Mouse (Mus musculus): ENCODE measurements around the gene Actl6a. TPM values are rescaled to one million over a fixed set of nuclear protein-coding genes. Genes with fewer than 3 reads are reported as not detected.
"Not testable (repeated sequence)": the region's sequence is repeated elsewhere in the genome, so short reads cannot be mapped to it uniquely, and the experiment has no call there.

Gene Actl6a
- 10 to 100 TPM; 14.8 to 16.8 TPM for total RNA-seq (2021)
- long read RNA-seq, experiment 1, transcript Actl6a-201 (14 exons, 2,010 nt): major isoform, 19 of 23 reads
- long read RNA-seq, experiment 1, partial matches to known transcripts: 1 of 23 reads
- long read RNA-seq, experiment 1, other reads (novel, unspliced or antisense): 3 of 23 reads
- long read RNA-seq, experiment 2, transcript Actl6a-201 (14 exons, 2,010 nt): major isoform, 26 of 29 reads
- long read RNA-seq, experiment 2, partial matches to known transcripts: 1 of 29 reads
- long read RNA-seq, experiment 2, other reads (novel, unspliced or antisense): 2 of 29 reads

GRCm38 (mm10) chr3:32705647-32706348 lies at the start of gene Actl6a:
Actl6a (plus strand) TSS chr3:32706298.
- DNase-seq: not testable (repeated sequence)

DNA sequence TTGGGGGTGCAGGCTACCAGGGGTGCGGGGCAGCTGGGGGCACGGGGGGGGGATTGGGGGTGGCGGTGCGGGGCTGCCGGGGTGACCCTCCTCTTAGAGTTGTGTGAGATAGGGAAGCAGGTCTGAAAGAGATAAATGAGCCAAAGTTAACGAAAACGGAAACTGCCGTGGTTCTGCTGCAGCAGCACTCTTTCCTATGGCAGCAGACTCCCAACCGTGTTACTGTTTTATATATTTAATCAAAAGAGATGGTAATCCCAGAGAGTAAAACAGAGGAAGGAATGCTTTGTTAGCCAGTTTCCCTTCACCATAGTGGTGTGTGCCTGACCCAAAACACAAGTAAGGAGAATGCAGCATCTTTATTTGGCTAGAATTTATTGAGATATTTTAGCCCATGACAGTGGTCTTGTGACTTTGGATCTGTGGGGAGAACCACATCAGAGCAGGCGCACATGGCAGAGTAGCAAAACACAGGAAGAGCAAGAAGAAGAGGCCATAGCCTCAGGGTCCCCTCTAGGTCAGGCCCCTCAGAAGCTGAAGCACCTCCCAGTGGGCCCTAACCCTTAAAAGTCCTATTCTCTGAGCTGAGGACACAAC lies 49.6 kb upstream of the Actl6a start:
- DNase-seq: no peak

GRCm38 (mm10) chr3:32658401-32658800 lies 47.7 kb upstream of the Actl6a start:
- DNase-seq: no peak

- DNase-seq: no peak
Measured at GRCm38 (mm10) chr3:32658821-32659220, 47.3 kb upstream of the Actl6a start.

GRCm38 (mm10) chr3:32659506-32659905 lies 46.6 kb upstream of the Actl6a start:
- DNase-seq: no peak

- no peak for DNase-seq
Measured at GRCm38 (mm10) chr3:32660276-32660675, 45.8 kb upstream of the Actl6a start.

DNA sequence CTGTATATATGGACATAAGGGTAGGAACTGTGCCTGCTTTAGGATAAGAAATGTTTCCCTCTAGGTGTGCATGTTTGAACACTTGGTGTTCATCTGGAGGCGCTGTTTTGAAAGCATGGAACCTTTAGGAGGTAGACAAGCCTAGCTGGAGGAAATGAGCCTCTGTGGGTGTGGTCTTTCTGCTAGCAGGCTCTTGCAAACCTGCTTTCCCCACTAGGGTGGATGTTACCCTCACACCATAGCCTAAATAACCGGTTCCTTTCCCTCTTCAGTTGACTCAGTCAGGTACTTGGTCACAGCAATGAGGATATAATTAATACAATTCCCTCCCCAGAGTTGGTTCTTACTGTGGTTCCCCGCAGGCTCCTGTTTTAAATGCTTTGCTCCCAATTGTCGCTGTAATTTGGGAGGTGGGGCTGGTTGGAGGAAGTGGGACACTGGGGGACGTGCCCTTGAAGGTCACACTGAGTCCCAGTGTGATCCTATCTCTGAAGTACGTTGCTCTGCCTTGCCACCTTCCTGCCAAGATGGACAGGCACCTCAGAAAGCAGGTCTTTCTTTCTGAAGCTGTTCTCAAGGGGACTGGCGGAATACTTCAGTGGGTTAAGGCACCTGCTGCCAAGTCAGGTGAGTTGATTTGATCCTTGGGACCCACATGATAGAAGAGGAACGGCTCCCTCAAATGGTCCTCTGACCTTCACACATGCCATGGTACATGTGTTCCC lies 45.1 kb upstream of the Actl6a start:
- no peak for DNase-seq

- no peak for DNase-seq
Measured at GRCm38 (mm10) chr3:32661556-32661930, 44.6 kb upstream of the Actl6a start.

- no peak for DNase-seq
Measured at GRCm38 (mm10) chr3:32668256-32668959, 37.7 kb upstream of the Actl6a start.

GRCm38 (mm10) chr3:32669211-32669610 lies 36.9 kb upstream of the Actl6a start:
- DNase-seq: peak; percentile 64

DNA sequence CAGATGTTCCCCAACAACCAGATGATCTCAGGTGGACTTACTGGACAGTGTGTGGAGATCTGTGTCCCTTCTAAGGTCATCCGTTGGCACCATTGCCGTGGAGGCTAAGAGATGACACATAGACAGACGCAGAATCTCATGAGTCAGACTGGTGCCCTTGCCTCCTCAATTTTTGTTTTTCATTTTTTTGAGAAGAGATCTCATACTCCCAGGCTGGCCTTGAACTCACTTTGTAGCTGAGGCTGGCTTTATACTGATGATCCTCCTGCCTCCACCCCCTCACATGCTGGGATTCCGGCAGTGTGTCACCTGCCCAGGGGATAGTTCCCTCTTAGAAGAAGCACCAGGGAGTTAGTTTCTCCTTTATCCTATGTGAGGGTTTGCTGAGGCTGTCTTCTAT lies 35.9 kb upstream of the Actl6a start:
- DNase-seq: no peak

DNA sequence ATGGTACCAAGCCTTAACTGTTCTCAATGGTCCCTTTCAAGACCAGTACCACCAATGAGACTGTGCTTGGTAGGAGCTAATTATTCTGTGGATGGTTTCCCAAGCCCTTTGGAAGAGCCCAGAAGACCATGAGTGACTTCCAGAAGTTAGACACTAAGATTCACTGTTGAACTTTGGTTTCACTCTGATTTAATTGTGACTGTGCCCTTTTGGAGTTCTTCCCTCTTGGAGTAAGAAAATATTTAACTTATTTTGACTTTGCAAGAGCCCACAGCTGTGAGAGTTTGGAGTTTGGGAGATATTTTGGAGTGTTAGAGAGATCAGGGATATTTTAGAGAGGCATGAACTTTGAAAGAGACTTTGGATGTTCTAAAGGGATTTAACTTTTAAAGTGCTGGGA lies 32.9 kb upstream of the Actl6a start:
- DNase-seq: no peak

DNA sequence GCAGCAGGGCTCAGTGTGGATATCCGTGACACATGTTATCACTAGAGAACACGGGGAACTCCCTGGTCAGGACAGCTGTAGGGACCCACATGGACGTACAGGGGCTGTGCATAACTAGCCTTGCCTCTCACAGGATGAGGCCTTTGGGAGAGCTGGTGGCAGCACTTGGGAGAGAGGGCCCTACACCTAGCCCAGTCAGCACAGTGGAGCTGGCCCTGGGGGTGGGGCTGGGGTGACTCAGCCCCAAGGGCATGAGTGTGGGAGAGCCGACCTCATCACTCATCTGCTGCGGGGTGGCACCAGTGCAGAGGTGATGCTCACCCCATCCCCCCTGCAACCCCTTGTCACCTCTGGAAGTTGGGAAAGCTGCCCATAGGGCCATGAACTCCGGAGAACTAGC lies 29.7 kb upstream of the Actl6a start:
- no peak for DNase-seq

DNA sequence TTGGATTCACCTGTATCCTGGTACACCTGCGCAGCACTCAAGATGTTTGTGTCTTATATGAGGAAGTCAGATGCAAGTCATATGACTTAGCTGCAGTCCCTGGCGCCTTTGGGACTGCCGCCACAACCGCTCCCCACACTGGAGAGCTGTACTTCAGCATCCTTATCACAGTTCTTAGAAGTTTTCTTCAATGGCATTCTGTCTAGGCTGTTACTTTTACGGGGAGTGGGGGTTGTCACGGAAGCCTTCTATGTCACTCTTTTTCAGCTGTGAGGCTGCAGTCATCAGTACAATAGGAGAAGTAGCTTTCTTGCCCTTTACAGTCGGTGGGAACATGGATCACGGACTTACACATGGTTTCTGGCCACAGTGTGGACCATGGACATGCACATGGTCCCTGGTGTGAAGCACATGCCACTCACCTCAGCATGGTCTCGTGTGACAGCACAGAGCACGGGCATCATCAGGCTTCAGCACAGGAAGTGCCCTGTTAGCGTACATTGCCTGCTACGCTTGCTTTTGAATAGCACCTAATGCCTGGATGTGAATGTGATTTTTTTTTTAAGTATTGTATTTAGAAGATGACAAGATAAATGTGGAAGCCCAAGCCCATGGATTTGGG lies 23.1 kb upstream of the Actl6a start:
- DNase-seq: no peak

DNA sequence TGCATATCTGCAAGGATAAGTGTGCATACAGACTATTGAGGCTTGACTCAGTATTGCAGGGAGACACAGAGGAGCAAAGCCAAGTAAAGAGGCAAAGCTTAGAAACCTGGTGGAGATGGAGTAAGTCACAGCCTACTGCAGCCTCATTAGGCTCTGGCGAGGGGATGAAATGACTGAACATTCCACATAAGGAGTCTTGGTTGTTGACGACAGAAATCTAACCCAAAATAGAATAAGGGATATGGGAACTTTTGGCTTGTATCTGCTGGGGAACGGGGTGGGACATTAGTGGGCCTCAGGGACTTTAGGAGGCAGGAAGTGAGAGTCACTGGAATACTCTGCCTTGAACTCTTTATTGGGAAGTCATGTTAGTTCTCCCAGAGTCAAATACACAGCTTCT lies 21.5 kb upstream of the Actl6a start:
- DNase-seq: no peak

DNA sequence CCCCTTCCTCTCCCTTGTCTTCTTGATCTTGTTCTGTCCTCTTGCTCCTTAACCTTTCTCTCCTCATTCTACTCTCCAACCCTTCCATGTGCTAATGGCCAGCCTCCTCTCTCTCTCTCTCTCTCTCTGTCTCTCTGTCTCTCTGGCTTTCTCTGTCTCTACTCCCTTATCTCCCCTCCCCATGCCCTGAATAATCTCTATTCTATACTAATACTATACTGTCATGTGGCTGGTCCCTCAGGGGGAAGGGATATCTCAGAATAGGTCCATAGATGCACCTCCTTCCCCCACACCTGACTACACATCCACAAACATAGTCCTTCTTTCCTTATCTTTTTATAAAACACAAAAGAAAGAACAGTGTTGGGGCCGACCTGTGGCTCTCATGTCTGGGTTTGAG lies 19.6 kb upstream of the Actl6a start:
- no peak for DNase-seq

DNA sequence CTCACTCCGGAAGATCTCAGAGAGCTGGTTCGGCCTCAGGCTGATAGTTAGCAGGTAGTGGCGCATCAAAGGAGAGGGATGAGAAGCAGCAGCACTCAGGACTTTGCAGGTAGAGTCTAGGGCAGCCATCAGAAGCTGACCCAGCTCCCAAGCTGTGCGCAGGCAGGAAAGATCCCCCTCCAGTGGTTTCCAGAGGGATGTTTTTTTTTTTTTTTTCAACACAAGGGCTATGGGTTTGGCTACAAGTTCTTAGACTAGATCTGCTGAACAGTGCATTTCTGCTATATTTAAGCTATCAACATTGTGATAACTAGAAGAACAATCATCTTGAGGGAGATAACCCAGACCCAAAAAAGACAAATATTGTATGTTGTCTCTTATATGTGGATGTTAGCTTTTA lies 18.9 kb upstream of the Actl6a start:
- no peak for DNase-seq

GRCm38 (mm10) chr3:32689567-32689999 lies 16.5 kb upstream of the Actl6a start:
- DNase-seq: no peak

DNA sequence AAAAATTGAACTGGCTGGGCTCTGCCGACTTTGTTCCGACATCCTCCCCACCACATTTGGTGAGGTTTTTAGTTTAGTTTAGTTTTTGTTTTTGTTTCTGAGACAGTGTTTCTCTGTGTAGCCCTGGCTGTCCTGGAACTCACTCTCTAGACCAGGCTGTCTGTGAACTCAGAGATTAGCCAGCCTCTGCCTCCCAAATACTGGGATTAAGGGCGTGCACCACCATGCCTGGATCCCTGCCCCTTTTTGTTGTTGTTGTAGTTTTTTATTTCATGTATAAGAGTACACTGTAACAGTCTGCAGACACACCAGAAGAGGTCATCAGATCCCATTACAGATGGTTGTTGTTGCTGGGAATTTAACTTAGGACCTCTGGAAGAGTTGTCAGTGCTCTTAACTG lies 16.1 kb upstream of the Actl6a start:
- DNase-seq: no peak

DNA sequence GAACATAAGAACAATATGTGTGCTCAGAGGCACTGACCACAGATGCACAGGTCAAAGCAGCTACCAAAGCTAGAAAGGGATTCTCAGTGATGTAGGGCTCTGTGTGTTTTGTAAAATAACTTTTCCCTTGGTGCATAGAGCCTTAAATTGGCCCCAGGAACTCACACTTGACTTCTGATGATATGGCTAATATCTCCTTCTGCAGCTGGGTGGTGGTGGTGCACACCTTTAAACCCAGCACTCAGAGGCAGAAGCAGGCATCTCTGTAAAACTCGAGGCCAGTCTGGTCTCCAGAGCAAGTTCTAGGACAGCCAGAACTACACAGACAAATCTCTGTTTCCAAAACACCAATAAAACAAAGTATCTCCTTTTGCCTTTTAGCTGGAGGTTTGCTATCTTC lies 15.2 kb upstream of the Actl6a start:
- no peak for DNase-seq

DNA sequence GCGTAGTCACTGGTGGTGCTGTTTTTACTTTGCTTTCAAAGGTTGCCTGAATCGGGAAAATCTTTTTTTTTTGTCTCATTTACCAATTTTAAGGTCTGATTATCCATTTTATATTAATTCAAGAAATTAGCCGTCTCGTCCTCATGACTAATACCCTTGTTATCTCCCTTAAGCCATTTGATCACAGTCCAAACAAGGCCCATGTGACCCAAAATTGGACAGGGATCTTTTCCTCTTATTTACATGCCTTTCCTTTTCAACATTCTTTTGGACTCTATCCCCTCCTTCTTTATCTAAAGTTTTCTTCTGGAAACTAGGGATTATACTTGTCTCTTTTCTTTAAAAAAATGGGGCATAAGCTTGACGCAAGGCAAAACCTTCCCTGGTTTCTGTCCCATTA lies 14.3 kb upstream of the Actl6a start:
- DNase-seq: no peak

GRCm38 (mm10) chr3:32694211-32694610 lies 11.9 kb upstream of the Actl6a start:
- no peak for DNase-seq
